Mouse (Mus musculus) induced T-regulatory cell, adult 2 months (primary cell): ENCODE measurements around the gene Itm2c.
A peak's percentile ranks its signal among the peaks of the same experiment; 100 is the strongest.

ENCODE experiments used
- DNase-seq: peaks from one replicate; pipeline ENCODE4 v3.0.0-alpha.2; 2012; ENCODE audit warnings: low read depth

The Itm2c gene

GRCm38 (mm10) chr1:85894231-85894747 is at the start of gene Itm2c:
Gene Itm2c, plus strand, starts transcription at chr1:85894281.
- peak; percentile 93 for DNase-seq

DNA sequence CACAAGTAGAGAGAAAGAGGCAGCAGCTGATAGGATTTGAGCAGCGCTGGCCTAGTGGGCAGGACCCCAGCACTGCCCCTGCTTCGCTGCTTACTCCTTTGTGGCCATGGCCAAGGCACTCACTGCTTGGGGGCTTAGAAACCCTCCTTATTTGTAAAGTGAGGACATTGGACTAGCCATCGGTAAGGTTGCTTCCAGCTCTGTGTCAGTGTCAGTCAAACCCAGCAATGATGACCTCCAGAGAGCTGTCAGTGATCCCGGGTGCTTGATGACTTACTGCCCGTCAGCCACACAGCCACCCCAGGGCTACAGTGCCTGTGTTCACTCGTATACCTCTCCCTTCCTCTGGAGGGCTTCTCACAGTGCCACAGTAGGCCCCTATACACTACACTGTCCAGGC is 49.1 kb upstream of the Itm2c start:
- no peak for DNase-seq

GRCm38 (mm10) chr1:85845476-85845875 is 48.6 kb upstream of the Itm2c start:
- peak; percentile 43 for DNase-seq

DNA sequence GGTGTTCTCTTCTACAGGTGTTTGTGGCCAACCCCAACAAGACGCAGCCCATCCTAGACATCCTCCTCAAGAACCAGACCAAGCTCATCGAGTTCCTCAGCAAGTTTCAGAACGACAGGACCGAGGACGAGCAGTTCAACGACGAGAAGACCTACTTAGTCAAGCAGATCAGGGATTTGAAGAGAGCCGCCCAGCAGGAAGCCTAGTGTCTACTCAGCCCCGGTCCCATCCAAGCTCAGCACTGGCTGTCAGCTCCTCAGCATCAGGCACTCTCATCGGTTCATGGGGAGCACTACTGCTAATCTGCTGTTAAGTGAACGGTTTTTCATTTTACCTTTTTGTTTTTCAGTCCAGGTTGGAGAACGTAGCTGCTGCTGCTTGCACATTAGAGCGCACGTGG is 45.1 kb upstream of the Itm2c start:
- no peak for DNase-seq

- no peak for DNase-seq
Observed at GRCm38 (mm10) chr1:85850851-85851250, 43.2 kb upstream of the Itm2c start.

DNA sequence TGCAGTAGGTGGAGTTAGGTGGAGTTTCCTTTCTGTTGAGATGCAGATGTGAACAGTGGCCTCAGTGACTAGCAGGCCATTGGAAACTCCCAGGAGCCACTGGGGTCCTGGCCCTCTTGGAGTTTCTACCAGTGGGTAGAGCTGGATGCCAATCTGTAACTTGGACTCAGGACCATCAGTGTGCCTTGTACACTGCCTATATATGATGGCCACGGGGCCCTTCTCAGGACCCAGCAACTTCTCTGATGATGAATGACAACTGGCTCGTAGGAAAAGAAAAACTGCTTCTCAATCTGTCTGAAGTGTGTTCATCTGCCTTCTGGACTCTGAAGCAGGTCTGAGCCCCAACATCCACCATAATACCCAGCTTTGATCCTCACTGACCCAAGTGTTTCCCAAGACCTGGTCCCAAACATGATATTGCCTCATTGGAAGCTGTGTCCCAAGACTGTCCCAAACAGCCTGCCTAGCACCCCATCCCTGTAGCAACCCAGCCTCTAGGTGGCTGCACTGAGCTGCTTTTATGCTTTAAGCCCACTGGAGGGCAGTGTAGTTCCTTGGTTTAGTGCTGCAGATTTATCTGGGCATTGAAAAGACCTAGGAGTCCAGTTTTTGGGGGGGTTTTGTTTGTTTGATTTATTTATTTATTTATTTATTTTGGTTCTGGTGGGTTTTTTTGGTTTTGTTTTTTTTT is 40.9 kb upstream of the Itm2c start:
- DNase-seq: peak; percentile 89

DNA sequence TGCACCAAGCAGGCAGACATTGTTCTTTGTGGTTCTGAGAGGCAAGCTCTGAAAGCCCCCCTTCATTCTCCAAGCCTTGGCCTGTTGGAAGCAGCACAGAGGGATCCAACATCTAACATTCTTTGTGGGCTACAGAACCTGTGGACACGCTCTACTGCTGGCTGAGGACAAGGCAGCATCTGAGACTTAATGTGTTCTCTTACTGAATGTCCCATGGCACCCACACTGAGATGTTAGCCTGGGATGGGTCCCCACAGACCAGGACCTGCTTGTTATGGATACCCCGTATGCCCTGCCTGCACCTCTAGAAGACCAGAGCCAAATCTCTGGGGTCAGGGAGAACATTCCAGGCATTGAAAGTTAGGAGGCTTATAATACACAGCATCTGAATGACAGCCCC is 40.2 kb upstream of the Itm2c start:
- no peak for DNase-seq

GRCm38 (mm10) chr1:85854475-85854874 is 39.6 kb upstream of the Itm2c start:
- peak; percentile 31 for DNase-seq

DNA sequence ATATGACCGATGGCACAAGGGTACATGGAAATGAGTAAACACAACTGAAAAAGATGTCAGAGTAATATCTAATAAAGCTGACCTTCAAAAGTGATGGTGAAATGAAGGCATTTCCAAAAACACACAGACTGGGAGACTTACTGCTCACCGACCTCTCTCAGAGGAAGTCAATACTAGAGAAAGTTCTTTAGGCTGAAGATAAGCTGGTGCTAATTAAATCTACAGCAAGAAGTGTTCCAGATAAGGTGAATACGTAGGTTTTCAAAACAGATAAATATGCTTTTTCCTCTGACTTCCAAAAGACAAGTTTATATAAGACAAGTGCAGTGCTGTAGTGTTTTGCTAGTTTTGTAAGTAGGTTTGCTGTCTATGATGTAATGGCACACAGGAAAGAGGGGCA is 37.8 kb upstream of the Itm2c start:
- DNase-seq: no peak

GRCm38 (mm10) chr1:85857261-85857754 is 36.8 kb upstream of the Itm2c start:
- no peak for DNase-seq

DNA sequence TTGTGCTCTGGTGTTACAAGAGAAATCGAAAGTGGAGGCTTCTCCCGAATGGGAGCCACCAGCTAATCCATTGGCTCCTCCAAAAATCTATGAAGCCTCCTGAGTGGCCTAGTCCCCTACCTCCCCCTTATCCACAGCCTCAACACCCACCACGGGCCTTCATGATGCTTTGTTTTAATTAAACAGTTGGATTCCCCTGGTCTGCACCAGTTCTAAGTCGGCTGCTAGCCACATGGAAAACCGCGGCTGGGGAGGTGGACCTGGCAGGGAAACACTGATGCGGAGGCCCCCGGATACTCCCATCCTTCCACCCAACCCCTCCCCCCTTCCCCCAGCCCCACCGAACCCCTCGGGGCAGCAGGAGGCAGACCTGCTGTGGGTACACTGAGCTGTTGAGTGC is 29.7 kb upstream of the Itm2c start:
- no peak for DNase-seq

- no peak for DNase-seq
Observed at GRCm38 (mm10) chr1:85870001-85870400, 24.1 kb upstream of the Itm2c start.

GRCm38 (mm10) chr1:85870546-85870945 is 23.5 kb upstream of the Itm2c start:
- DNase-seq: no peak

DNA sequence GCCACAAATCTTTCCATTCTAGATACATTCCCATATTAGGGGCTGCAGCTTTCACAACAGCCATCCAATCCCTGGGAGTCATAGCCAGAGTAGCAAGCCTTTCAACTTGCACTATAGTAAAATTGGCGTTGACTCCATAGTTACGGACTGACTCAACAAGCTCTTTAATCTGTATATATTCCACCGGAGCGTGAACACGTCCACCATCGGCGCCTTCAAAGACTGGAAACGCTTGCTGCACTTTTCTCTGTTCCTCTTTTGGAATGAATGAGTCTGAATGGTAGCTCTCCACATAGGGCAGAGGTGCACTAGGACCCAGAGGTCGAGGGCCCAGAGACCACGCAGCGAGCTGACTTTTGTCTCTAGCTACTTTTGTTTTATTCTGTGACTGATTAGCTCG is 12.1 kb upstream of the Itm2c start:
- no peak for DNase-seq

DNA sequence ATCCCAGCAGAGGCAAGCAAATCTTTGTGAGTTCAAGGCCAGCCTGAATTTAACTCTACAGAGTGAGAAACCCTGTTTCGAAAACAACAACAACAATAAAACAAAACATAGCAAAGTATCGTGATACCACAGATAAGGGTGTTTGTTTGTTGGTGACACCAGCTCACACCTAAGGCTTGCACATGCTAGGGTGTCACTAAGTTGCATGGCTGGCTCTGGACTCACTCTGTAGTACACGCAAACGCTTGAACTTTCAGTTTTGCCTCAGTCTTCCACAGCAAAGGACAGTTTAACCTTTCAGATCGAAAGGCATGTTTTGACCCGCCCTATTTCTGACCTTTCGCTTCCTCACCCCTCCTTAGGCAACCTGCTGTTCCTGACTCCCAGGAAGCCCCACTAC is 6.9 kb upstream of the Itm2c start:
- DNase-seq: peak; percentile 68

DNA sequence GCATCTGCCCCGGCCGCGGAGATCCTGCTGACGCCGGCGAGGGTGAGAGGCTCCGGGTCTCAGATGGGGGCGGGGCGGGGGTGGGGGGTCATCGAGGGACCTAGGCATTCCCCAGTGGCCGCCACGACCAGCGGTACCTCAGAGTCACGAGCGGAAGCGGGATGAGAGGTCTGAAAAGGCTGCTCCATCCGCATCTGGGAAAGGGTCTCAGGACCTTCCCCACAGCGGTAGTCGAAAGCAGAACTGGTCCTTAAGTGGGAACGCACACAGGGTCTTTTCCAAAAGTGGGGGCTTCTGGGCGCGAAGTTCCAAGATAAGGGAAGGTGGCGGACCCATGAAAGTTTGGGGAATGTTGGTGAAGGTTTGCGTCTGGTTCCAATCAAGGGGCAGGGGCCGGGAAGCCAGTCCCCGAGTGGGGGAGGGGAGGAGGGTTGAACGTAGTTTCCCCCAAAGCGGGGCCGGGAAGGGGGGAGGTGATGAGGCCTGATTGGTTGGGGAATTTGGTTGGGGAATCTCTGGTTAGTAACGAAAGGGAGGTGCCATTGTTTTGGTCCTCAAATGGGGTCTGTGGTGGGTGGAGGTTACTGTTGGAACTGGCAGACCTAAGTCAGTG is 773 bp downstream of the Itm2c start:
- no peak for DNase-seq

DNA sequence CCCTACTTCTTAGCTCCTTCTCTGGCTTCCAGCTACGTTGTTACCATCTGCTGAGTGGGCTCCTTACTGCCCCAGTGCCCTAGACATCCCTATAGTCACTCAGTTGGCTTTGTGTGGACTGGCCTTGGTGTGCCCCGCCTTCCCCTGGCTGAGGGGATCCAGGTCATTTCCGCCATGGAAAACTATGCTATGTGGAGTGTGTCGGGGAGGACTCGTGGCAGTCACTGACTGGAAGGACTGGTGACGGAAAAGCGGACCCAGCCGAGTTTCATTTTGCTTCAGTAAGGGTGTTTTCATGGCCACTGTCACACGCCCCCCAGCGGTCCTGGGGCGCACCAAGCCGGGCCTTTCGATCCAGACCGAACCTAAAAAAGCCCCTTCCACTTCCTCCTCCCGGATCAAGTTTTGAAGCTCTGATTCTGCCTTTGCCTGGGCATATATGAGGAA is 1.3 kb downstream of the Itm2c start:
- peak; percentile 93 for DNase-seq

GRCm38 (mm10) chr1:85896110-85896509 is 2.0 kb downstream of the Itm2c start:
- no peak for DNase-seq

DNA sequence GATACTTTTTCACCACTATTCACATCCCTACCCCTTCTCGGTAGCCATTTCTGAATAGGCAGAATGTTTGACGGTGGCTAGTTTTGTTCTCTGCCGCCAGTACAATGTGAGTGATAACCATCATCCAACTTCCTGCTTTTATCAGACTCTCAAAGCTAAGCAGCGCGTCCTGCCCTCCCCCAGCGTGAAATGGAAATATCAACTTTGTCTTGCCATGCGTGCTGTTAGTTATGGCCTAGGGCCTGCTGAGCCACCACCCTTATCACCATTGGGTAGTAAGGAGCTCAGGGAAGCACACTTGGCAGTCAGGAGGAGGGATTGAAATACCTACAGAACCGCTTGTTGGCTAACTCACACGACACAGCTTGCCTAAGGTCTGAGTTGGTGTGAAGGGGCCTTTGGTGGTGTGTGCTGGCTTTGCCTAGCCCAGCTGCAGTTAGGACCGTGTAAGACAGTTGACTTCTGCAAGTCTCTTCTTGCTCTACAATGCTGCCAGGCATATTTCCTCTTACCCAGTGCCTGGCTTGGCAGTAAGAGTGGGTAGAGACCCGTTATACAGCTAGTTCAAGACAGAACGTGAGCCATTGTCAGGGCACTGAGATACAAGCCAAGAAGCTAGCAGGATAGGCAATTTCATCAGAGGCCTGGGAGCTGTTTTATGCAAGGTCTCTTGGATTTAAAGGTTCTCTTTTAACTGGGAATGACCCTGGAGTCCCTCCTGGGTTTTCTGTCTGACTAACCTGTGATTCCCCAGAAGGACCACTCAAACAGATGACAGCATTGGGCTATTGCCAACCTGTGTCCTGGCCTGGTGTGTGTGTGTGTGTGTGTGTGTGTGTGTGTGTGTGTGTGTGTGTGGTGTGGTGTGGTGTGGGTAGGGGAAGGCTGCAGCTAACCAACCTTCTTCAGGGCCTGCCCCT is 3.0 kb downstream of the Itm2c start:
- DNase-seq: peak; percentile 87

DNA sequence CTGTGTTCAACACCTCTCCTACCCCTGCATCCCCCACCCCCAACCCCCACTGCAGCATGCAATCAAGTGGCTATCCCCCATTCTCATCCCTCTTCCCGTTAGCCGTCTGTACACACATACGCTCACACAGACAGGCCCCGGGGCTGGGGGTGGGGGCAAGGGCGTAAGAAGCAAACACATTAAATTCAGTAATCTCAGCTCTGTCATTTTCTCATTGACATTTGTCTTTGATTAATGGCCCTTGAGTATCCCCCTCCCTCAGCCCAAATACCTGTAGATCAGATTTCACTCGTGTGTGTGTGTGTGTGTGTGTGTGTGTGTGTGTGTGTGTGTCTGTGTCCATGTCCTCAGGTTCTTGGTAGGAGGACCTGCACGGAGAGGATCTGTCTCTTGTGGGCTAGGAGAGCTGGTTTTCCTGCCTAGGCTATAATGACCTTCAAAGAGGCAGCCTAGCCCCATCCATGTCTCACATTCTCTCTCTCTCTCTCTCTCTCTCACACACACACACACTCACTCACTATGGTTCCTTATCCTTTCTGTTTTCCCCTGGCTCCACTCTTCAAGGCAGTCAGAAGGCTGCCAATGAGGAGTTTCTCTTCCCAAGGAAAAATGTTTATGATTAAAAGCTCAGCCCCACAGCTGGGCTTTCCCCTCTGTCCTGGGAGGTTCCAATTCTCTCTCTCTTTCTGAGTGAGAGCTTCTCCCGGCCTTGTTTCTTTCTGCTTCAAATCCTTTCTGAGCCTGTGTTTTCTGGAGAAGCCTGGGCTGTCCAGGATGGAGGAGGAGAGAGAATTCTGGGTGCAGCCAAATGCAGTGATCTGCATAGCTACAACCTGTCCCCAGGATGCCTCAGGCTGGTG is 4.0 kb downstream of the Itm2c start:
- DNase-seq: no peak

- no peak for DNase-seq
Observed at GRCm38 (mm10) chr1:85898761-85899387, 4.8 kb downstream of the Itm2c start.
